Mouse (Mus musculus): ENCODE results near the gene Cfap69. TPM values are rescaled to one million over a fixed set of nuclear protein-coding genes. Genes with fewer than 3 reads are reported as not detected.

Cfap69 gene
- total RNA-seq, 2 experiments from 2014 or later, result 0.43 to 0.61 TPM

Other genes with a start within 250 kb of the Cfap69 start
- 10 to 100 TPM; 14.3 to 21.1 TPM for gene Cdk14, start 243.9 kb downstream of the Cfap69 start, total RNA-seq (2021)
- not detected for gene 1700015F17Rik, start 185.1 kb downstream of the Cfap69 start, total RNA-seq (2021)
- gene Cldn12, start 149.3 kb downstream of the Cfap69 start, total RNA-seq (2021), result 10 to 100 TPM; 13.6 to 14.2 TPM
- 1 to 10 TPM; 7.2 to 8.6 TPM for gene Gtpbp10, start 104.7 kb downstream of the Cfap69 start, total RNA-seq (2021)
- not detected for gene Gm8773, start 90.4 kb downstream of the Cfap69 start, total RNA-seq (2021)
- gene Steap2, start 30.3 kb upstream of the Cfap69 start, total RNA-seq (2021), result 1 to 10 TPM; 1.7 TPM
- under 1 TPM; 0.35 to 0.50 TPM for gene Steap1, start 85.1 kb upstream of the Cfap69 start, total RNA-seq (2021)

All from gastrocnemius, postnatal 10 days (tissue).